Mouse (Mus musculus) MEL (cell line): Measurements from ENCODE around the gene Mdc1. TPM values are rescaled to one million over a fixed set of nuclear protein-coding genes. Genes with fewer than 3 reads are reported as not detected.

ENCODE experiments used
- DNase-seq: peaks from one replicate; pipeline ENCODE4 v3.0.0; 2011; ENCODE audit warnings: low read depth, low spot score
- H3K27ac ChIP-seq: 2 replicates; pipeline ENCODE4 v1.5.1; 2012; ENCODE audit warnings: low read depth, mild to moderate bottlenecking, control low read depth, low read length, moderate library complexity; ENCODE audit not compliant: control insufficient read depth
- H3K27me3 ChIP-seq, 2 experiments: fragments of 150-350 bp in 1 of 2; sonication (generic) in 1 of 2; 2 replicates each; pipeline ENCODE4 v1.6.1; 2012; ENCODE audit warnings: low read length in 2 of 2, mild to moderate bottlenecking in 2 of 2, improper control_type of control experiment in 1 of 2, moderate library complexity in 1 of 2; ENCODE audit not compliant: insufficient read depth in 2 of 2, control insufficient read depth in 1 of 2
- H3K36me3 ChIP-seq, 2 experiments: 2 replicates each; pipeline ENCODE4 v1.6.1; 2012 to 2014; ENCODE audit warnings: low read length in 2 of 2, improper control_type of control experiment in 1 of 2, inconsistent platforms in 1 of 2, mild to moderate bottlenecking in 1 of 2; ENCODE audit not compliant: insufficient read depth in 2 of 2, control insufficient read depth in 1 of 2
- H3K4me1 ChIP-seq, 2 experiments: fragments of 150-350 bp in 1 of 2; sonication (generic) in 1 of 2; 2 replicates each; pipeline ENCODE4 v1.6.1; 2012; ENCODE audit warnings: low read length in 2 of 2, improper control_type of control experiment in 1 of 2, mild to moderate bottlenecking in 1 of 2; ENCODE audit not compliant: insufficient read depth in 2 of 2, control insufficient read depth in 1 of 2
- H3K4me3 ChIP-seq, 2 experiments: fragments of 150-350 bp in 1 of 2; sonication (generic) in 1 of 2; 2 replicates each; pipeline ENCODE4 v1.5.1; 2012; ENCODE audit warnings: low read depth in 2 of 2, low read length in 2 of 2, mild to moderate bottlenecking in 2 of 2, moderate library complexity in 2 of 2, control low read depth in 1 of 2, improper control_type of control experiment in 1 of 2; ENCODE audit not compliant: control insufficient read depth in 1 of 2, insufficient read depth in 1 of 2
- H3K79me2 ChIP-seq: 2 replicates; pipeline ENCODE4 v1.6.1; 2012; ENCODE audit warnings: mild to moderate bottlenecking, low read length, moderate library complexity; ENCODE audit not compliant: control insufficient read depth, poor library complexity, insufficient read depth
- H3K9ac ChIP-seq: 2 replicates; pipeline ENCODE4 v1.6.1; 2012; ENCODE audit warnings: low read depth, mild to moderate bottlenecking, control low read depth, low read length, moderate library complexity; ENCODE audit not compliant: control insufficient read depth, poor library complexity, severe bottlenecking
- H3K9me3 ChIP-seq: fragments of 150-350 bp; sonication (generic); replicated peaks from 2 replicates; pipeline ENCODE4 v1.6.1; 2012; ENCODE audit warnings: mild to moderate bottlenecking, low read length, improper control_type of control experiment, moderate library complexity; ENCODE audit not compliant: insufficient read depth
- CHD1 ChIP-seq: IDR thresholded peaks from 2 replicates; pipeline ENCODE4 v1.6.1; 2012; ENCODE audit warnings: low read depth, mild to moderate bottlenecking, inconsistent platforms, low read length, improper control_type of control experiment
- CHD2 ChIP-seq: IDR thresholded peaks from 2 replicates; pipeline ENCODE4 v1.6.1; 2011; ENCODE audit warnings: low read length, improper control_type of control experiment
- EP300 ChIP-seq, 2 experiments: IDR thresholded peaks; 2 replicates each; pipeline ENCODE4 v1.6.1; 2011; ENCODE audit warnings: improper control_type of control experiment in 2 of 2, low read length in 2 of 2, low read depth in 1 of 2, mild to moderate bottlenecking in 1 of 2
- ETS1 ChIP-seq: IDR thresholded peaks from 2 replicates; pipeline ENCODE4 v1.6.1; 2012; ENCODE audit warnings: low read depth, mild to moderate bottlenecking, inconsistent platforms, low read length, improper control_type of control experiment, moderate library complexity
- GABPA ChIP-seq: IDR thresholded peaks from 2 replicates; pipeline ENCODE4 v1.6.1; 2012; ENCODE audit warnings: low read depth, mild to moderate bottlenecking, inconsistent platforms, low read length, improper control_type of control experiment, moderate library complexity
- GATA1 ChIP-seq: IDR thresholded peaks from 2 replicates; pipeline ENCODE4 v1.6.1; 2011; ENCODE audit warnings: low read depth, low read length, improper control_type of control experiment
- MAFK ChIP-seq: IDR thresholded peaks from 2 replicates; pipeline ENCODE4 v1.6.1; 2011; ENCODE audit warnings: low read depth, mild to moderate bottlenecking, low read length, improper control_type of control experiment, borderline replicate concordance
- MAX ChIP-seq: IDR thresholded peaks from 2 replicates; pipeline ENCODE4 v1.6.1; 2011; ENCODE audit warnings: low read length, improper control_type of control experiment
- MAZ ChIP-seq: IDR thresholded peaks from 2 replicates; pipeline ENCODE4 v1.6.1; 2012; ENCODE audit warnings: low read depth, mild to moderate bottlenecking, inconsistent platforms, low read length, improper control_type of control experiment
- MEF2A ChIP-seq: IDR thresholded peaks from 2 replicates; pipeline ENCODE4 v1.6.1; 2014; ENCODE audit warnings: low read depth, mild to moderate bottlenecking, inconsistent platforms, low read length, improper control_type of control experiment; ENCODE audit not compliant: poor library complexity, insufficient replicate concordance, severe bottlenecking; ENCODE audit errors: extremely low read depth
- MYC ChIP-seq: IDR thresholded peaks from 2 replicates; pipeline ENCODE4 v1.6.1; 2011; ENCODE audit warnings: low read depth, mild to moderate bottlenecking, low read length, improper control_type of control experiment, moderate library complexity
- POLR2AphosphoS2 ChIP-seq: IDR thresholded peaks from 2 replicates; pipeline ENCODE4 v1.6.1; 2011; ENCODE audit warnings: low read length, improper control_type of control experiment
- RCOR1 ChIP-seq: IDR thresholded peaks from 2 replicates; pipeline ENCODE4 v1.6.1; 2012; ENCODE audit warnings: low read depth, mild to moderate bottlenecking, inconsistent platforms, low read length, improper control_type of control experiment
- SIN3A ChIP-seq: IDR thresholded peaks from 2 replicates; pipeline ENCODE4 v1.6.1; 2012; ENCODE audit warnings: low read length, improper control_type of control experiment, inconsistent platforms
- TBP ChIP-seq: IDR thresholded peaks from 2 replicates; pipeline ENCODE4 v1.8.0; 2011; ENCODE audit warnings: low read depth, low read length, improper control_type of control experiment
- TCF12 ChIP-seq: IDR thresholded peaks from 2 replicates; pipeline ENCODE4 v1.6.1; 2014; ENCODE audit warnings: low read depth, mild to moderate bottlenecking, inconsistent platforms, low read length, improper control_type of control experiment, moderate library complexity
- UBTF ChIP-seq: IDR thresholded peaks from 2 replicates; pipeline ENCODE4 v1.6.1; 2012; ENCODE audit warnings: low read depth, mild to moderate bottlenecking, inconsistent platforms, low read length, improper control_type of control experiment, moderate library complexity, borderline replicate concordance; ENCODE audit not compliant: insufficient read depth
- USF1 ChIP-seq: IDR thresholded peaks from 2 replicates; pipeline ENCODE4 v1.6.1; 2014; ENCODE audit warnings: low read depth, mild to moderate bottlenecking, inconsistent platforms, low read length, improper control_type of control experiment, moderate library complexity
- USF2 ChIP-seq, 2 experiments: IDR thresholded peaks; 2 replicates each; pipeline ENCODE4 v1.6.1; 2011 to 2012; ENCODE audit warnings: improper control_type of control experiment in 2 of 2, low read length in 2 of 2, borderline replicate concordance in 1 of 2, inconsistent platforms in 1 of 2, low read depth in 1 of 2, mild to moderate bottlenecking in 1 of 2; ENCODE audit not compliant: insufficient read depth in 1 of 2
- ZKSCAN1 ChIP-seq: IDR thresholded peaks from 2 replicates; pipeline ENCODE4 v1.6.1; 2012; ENCODE audit warnings: low read depth, mild to moderate bottlenecking, inconsistent platforms, low read length, improper control_type of control experiment, moderate library complexity
- ZMIZ1 ChIP-seq: IDR thresholded peaks from 2 replicates; pipeline ENCODE4 v1.6.1; 2012; ENCODE audit warnings: low read depth, mild to moderate bottlenecking, inconsistent platforms, low read length, improper control_type of control experiment, moderate library complexity
- ZNF384 ChIP-seq: IDR thresholded peaks from 2 replicates; pipeline ENCODE4 v1.6.1; 2012; ENCODE audit warnings: low read depth, mild to moderate bottlenecking, inconsistent platforms, low read length, improper control_type of control experiment
- polyA plus RNA-seq, 2 experiments: library from polyadenylated mRNA; stranded (reverse) in 1 of 2; unstranded in 1 of 2; fragments of >175 nt in 1 of 2; fragments of >200 nt in 1 of 2; gene quantifications; 2 replicates each; pipeline versions ENCODE4 v1.2.1 to v1.2.4; 2012; ENCODE audit warnings: low replicate concordance in 2 of 2, low read depth in 1 of 2; ENCODE audit not compliant: insufficient read length in 2 of 2, insufficient read depth in 1 of 2, missing spikeins in 1 of 2
- total RNA-seq: library from RNA; depleted of rRNA; stranded (reverse); fragments of 300-350 nt; gene quantifications from 2 replicates; pipeline ENCODE4 v1.2.3, GENCODE M21; 2012

Gene Mdc1
- total and polyA plus RNA-seq, 3 experiments = 15.0 to 77.9 (median 46.6) TPM

- Histone ChIP-seq H3K27ac (peak overlapping the region; percentile 81), H3K79me2 (peaks cover 17% of the 10 kb centered on the region), H3K9me3 (no peaks in the 10 kb centered on the region), H3K9ac (0 out of 2 replicates have a peak overlapping the region, but pooled peaks have one; percentile 32), H3K4me3 (no peak overlapping the region), H3K27me3 (no peaks in the 10 kb centered on the region), H3K4me1 (peaks cover 4 to 40% of the 10 kb centered on the region in 2 experiments; a peak in 3 of 4 replicates), H3K36me3 (peaks cover 0 to 34% of the 10 kb centered on the region in 2 experiments; a peak in 2 of 4 replicates)
- TF ChIP-seq CHD1 (no peak), TCF12 (peak; percentile 47; the same call in 1 of the 2 replicates), TBP (peak; percentile 49; the same call in 1 of the 2 replicates), USF1 (no peak), USF2 (IDR thresholded peaks at IDR 0.05; ENCODE audit: borderline replicate concordance in 1 of 2, insufficient read depth in 1 of 2, low read depth in 1 of 2, low read length in 2 of 2) (no peak), MAZ (no peak), GABPA (no peak), POLR2AphosphoS2 (no peak), MAFK (no peak), ZKSCAN1 (no peak), RCOR1 (no peak), MEF2A (no peak), CHD2 (no peak), EP300 (IDR thresholded peaks at IDR 0.05; ENCODE audit: low read depth in 1 of 2, low read length in 2 of 2) (peak; percentile 48 to 68; a peak in 3 of 4 replicates), ZNF384 (no peak), UBTF (no peak), ETS1 (peak; percentile 18; the same call in 1 of the 2 replicates), MYC (no peak), SIN3A (no peak; the same call in 1 of the 2 replicates), ZMIZ1 (no peak), GATA1 (peak; percentile 64), MAX (no peak)
- DNase-seq = peak; percentile 86
Measured at GRCm38 (mm10) chr17:35900636-35901035, 59.3 kb downstream of the Mdc1 start.
